Mouse (Mus musculus): ENCODE results near the gene Samt2.
"Not testable (repeated sequence)": the region's sequence is repeated elsewhere in the genome, so short reads cannot be mapped to it uniquely, and the experiment has no call there.

The Samt2 gene

GRCm38 (mm10) chrX:154579260-154579659 lies at the start of gene Samt2:
Gene Samt2, minus strand, starts transcription at chrX:154579360.
- DNase-seq (ENCODE audit: extremely low read depth, insufficient read length, low spot score) = not testable (repeated sequence)

Measured in 3134 (cell line).